Mouse (Mus musculus) erythroblast, embryonic 14.5 days (primary cell): ENCODE measurements around the gene Ciao2a. TPM values are rescaled to one million over a fixed set of nuclear protein-coding genes. Genes with fewer than 3 reads are reported as not detected.
A peak's percentile ranks its signal among the peaks of the same experiment; 100 is the strongest.

ENCODE experiments used
- H3K27me3 ChIP-seq: 2 replicates; pipeline ENCODE4 v1.6.1; 2012; ENCODE audit warnings: inconsistent platforms; ENCODE audit not compliant: control insufficient read depth
- H3K36me3 ChIP-seq: 2 replicates; pipeline ENCODE4 v1.6.1; 2012; ENCODE audit warnings: mild to moderate bottlenecking, inconsistent platforms; ENCODE audit not compliant: control insufficient read depth
- H3K4me1 ChIP-seq: 2 replicates; pipeline ENCODE4 v1.6.1; 2012; ENCODE audit warnings: inconsistent platforms; ENCODE audit not compliant: control insufficient read depth
- H3K4me3 ChIP-seq: replicated peaks from 2 replicates; pipeline ENCODE3; 2012; ENCODE audit warnings: moderate library complexity, mild to moderate bottlenecking, inconsistent platforms
- H3K9me3 ChIP-seq: 2 replicates; pipeline ENCODE4 v1.6.1; 2012; ENCODE audit warnings: low read length, inconsistent platforms, mixed read lengths; ENCODE audit not compliant: control insufficient read depth
- GATA1 ChIP-seq: IDR thresholded peaks from 2 replicates; pipeline ENCODE4 v1.6.1; 2012; ENCODE audit warnings: low read length, inconsistent platforms, mixed read lengths
- TAL1 ChIP-seq: IDR thresholded peaks from 3 replicates; pipeline ENCODE4 v1.6.1; 2012; ENCODE audit warnings: low read length, inconsistent platforms, mixed read lengths
- polyA plus RNA-seq: library from polyadenylated mRNA; stranded (reverse); fragments of >175 nt; gene quantifications from 2 replicates; pipeline ENCODE4 v1.2.3, GENCODE M21; 2012

Ciao2a gene
- polyA plus RNA-seq, 1 experiment = 3.8 TPM

DNA sequence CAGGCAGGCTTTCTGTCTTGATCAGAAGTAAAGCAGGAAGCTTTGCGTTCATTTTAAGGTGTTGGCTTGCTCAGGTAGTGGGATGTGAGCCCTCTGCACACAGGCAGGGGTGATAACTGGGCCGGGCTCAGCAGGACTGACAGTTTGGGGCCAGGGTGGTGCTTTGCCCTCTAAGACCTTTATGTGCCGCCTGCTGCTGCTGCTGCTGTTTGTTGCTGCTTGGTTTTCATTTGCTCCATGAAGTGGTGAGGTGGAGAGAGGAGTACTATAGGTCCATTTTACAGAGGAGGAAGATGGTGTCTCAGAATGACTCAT lies 56.2 kb downstream of the Ciao2a start:
- H3K4me3 ChIP-seq = peak overlapping the region; percentile 58
- no peaks in the 10 kb centered on the region for H3K9me3 ChIP-seq
- H3K4me1 ChIP-seq = peaks cover 98% of the 10 kb centered on the region
- H3K27me3 ChIP-seq = no peaks in the 10 kb centered on the region
- H3K36me3 ChIP-seq = peaks cover 76% of the 10 kb centered on the region
- TF ChIP-seq GATA1 (no peak), TAL1 (no peak)

DNA sequence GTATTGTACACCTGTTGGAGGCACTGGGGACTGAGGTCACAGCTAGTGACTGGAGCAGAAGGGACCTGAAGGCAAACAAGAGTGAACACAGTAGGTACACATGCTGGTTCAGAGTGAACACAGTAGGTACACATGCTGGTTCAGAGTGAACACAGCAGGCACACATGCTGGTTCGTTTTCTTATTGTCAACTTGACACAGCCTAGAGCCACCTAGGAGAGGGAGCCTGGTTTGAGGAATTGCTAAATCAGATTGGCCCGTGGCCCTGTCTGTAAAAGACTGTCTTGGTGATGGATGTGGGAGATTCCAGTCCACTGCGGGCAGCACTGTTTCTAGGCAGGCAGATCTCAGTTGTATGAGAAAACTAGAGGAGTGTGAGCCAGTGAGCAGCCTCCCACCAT lies 56.6 kb downstream of the Ciao2a start:
- peak overlapping the region; percentile 58 for H3K4me3 ChIP-seq
- H3K4me1 ChIP-seq = peaks cover 98% of the 10 kb centered on the region
- TF ChIP-seq TAL1 = no peak
- no peak for TF ChIP-seq GATA1

DNA sequence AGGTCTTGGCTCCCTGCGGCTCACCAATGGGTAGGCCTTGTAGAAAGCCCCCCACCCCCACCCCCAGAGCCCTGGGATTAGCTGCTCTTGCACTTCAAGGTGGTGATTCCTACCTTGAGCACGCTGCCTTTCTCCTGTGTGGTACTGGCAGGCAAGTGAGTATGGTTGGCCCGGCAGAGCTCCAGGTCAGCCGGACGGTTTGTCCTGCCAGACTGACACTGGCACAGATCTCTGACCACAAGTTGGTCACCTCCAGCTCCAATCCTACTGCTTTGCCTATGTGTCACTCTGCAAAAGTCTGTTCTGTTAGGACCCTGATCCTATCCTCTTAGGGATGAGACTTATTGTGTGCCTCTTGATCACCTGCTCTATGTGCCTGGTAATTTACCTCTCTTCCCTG lies 58.2 kb downstream of the Ciao2a start:
- H3K4me3 ChIP-seq = no peak overlapping the region
- H3K36me3 ChIP-seq = peaks cover 72% of the 10 kb centered on the region
- H3K4me1 ChIP-seq = peaks cover 99% of the 10 kb centered on the region
- H3K9me3 ChIP-seq = no peaks in the 10 kb centered on the region
- no peaks in the 10 kb centered on the region for H3K27me3 ChIP-seq
- TF ChIP-seq TAL1 (no peak), GATA1 (no peak)

More for the DNA sequence above, 56.6 kb downstream of the Ciao2a start:
- H3K9me3 ChIP-seq = no peaks in the 10 kb centered on the region
- peaks cover 76% of the 10 kb centered on the region for H3K36me3 ChIP-seq
- no peaks in the 10 kb centered on the region for H3K27me3 ChIP-seq

DNA sequence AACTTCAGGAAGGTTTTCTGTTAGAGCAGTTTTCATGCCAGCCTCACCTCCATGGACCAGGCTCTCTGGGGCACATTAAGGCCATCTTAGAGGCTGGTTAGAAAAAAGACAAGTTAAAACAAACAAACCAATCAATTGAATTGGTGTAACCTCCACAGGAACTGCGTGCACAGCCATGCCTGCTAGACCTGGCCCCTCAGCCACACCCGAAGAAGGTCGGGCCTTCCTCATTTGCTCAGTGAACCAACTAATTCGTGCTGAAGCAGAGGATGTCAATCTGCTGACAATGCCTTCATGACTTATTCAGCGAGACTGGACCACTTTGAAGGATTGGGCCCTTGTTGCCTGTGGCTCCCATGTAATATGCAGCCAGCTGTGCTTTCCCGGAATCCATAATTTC lies 60.0 kb downstream of the Ciao2a start:
- TF ChIP-seq TAL1 (no peak), GATA1 (no peak)
- Histone ChIP-seq H3K9me3 (no peaks in the 10 kb centered on the region), H3K4me3 (peak overlapping the region; percentile 16), H3K36me3 (peaks cover 57% of the 10 kb centered on the region), H3K27me3 (no peaks in the 10 kb centered on the region), H3K4me1 (peaks cover 85% of the 10 kb centered on the region)

Other genes with a start within 250 kb of the Ciao2a start
- 0.32 and 0.60 TPM in 2 replicates for gene Pclaf, start 236.4 kb upstream of the Ciao2a start, polyA plus RNA-seq
- gene Trip4, start 217.8 kb upstream of the Ciao2a start, polyA plus RNA-seq = 0.06 and 0.07 TPM in 2 replicates
- 0.10 and 0.24 TPM in 2 replicates for gene Csnk1g1, start 217.7 kb upstream of the Ciao2a start, polyA plus RNA-seq
- 10.8 and 12.3 TPM in 2 replicates for gene Ppib, start 66.4 kb upstream of the Ciao2a start, polyA plus RNA-seq
- 13.3 and 20.5 TPM in 2 replicates for gene Snx22, start 56.9 kb upstream of the Ciao2a start, polyA plus RNA-seq
- gene Snx1, start within 50 bp of the Ciao2a start, polyA plus RNA-seq = 11.0 and 14.6 TPM in 2 replicates
- gene Dapk2, start 31.6 kb downstream of the Ciao2a start, polyA plus RNA-seq = 7.8 and 10.8 TPM in 2 replicates
- 1.9 and 2.0 TPM in 2 replicates for gene Herc1, start 223.8 kb downstream of the Ciao2a start, polyA plus RNA-seq